Mouse (Mus musculus) adipocyte (in vitro differentiated cells): ENCODE results near the gene Ccdc82.
A peak's percentile ranks its signal among the peaks of the same experiment; 100 is the strongest.

Experiments used
- DNase-seq: peaks from one replicate; pipeline ENCODE4 v3.0.0-alpha.2; 2016; ENCODE audit warnings: low spot score

Gene Ccdc82

GRCm38 (mm10) chr9:13299190-13299589 is 52.4 kb downstream of the Ccdc82 start:
- DNase-seq = no peak

DNA sequence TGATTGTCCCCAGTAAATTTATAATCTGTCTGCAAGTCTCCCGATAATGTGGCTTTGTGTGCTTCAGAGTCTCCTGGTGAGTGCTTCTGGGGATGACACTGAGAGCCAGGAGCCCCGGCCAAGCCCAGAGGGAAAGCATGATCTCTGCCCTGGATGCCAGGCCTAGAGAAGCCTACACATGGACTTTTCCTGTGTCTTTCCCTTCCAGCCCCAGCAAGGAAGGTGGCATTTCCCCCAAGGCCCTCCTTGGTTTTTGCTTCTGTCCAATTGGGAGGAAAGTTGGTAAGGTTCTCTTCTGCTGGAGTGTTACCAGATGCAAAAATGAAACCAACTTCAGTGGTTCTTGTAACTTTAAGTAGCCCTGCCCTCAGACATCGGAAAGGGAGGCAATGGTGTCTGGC is 53.3 kb downstream of the Ccdc82 start:
- peak; percentile 75 for DNase-seq

DNA sequence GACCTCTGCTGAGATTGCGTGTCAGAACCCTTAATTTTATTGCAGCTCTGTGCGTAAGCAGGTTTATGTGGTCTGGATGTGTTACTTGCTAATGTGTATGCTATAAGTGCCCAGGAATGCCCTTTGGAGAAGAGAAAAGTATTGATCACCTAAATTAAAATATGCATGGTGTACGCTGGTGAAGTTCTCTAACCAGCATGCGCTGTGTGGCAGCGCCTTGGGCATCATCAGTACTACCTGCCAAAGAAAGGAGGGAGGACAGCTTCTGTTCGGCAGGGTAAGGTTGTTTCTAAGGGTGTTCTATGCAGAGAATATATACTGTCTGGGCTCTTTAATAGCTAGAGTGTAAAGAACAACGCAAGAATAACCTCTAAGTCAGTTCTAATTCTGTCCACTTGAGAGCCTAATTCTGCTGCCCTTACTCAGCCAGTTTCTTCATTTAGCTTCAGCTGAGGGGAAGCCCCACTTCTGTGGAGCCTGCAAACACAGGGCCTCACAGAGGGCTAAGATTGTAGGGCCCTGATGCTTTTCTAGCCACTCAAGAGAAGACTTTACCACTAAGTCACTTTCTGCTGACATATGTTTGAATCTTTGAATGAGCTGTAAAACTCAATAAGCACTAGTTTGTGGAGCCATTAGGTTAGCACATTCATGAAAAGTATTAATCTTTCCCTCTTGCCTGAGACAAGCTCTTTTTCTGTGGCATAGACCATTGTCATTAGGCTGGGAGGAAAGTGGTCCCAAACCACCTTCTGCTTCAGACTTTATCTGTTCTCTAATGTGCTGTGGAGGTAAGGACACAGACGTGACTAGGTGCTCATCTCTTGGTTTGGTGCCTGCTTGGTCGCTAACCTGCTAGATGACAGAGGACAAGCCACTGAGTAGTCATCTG is 54.4 kb downstream of the Ccdc82 start:
- no peak for DNase-seq

GRCm38 (mm10) chr9:13302183-13302825 is 55.5 kb downstream of the Ccdc82 start:
- no peak for DNase-seq

DNA sequence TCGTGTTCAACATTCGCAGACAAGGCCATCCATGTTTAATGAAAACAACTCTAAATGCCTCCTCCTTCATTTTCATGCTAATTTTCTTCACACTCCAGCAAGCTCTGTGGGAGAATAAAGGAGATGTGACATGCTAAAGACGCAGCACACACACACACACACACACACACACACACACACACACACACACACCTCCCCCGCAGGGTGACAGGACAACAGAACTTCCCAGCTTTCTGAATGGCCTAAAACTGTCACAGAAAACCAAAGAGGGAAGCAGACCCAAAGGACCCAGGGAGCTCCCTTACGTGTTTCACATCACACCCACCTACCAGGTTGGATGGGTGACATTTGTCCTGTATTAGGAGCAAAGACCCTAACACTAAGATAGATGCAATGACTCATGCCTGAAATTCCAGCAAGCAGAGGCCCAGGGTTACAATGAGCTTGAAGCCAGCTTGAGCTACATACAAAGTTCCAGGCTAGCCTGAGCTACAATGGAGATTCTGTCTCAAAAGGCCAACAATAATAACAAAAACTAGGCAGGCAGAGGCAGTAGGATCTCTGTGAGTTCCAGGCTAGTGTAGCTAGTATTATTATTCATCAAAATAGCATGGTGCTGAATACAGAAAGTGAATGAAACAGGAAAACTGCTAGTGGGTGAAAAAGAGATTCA is 56.5 kb downstream of the Ccdc82 start:
- no peak for DNase-seq

DNA sequence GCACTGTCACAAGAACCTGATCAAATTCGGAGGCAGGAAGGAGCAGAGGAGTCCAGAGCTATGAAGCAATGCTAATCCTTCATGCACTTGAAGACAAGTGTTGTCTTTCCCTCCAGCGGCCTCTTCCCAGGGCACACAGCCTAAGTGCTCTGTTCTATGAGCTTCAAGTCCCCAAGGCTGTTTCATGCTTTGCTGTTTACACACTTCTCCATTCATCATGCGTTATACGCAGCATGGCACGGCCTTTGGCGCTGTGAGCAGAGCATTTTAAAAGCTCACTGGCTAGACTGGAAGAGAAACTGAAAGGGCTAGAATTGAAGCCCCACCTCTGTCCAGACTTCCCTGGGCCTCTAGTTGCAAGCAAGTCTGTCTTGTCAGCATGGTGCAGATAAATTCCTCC is 57.2 kb downstream of the Ccdc82 start:
- peak; percentile 52 for DNase-seq

DNA sequence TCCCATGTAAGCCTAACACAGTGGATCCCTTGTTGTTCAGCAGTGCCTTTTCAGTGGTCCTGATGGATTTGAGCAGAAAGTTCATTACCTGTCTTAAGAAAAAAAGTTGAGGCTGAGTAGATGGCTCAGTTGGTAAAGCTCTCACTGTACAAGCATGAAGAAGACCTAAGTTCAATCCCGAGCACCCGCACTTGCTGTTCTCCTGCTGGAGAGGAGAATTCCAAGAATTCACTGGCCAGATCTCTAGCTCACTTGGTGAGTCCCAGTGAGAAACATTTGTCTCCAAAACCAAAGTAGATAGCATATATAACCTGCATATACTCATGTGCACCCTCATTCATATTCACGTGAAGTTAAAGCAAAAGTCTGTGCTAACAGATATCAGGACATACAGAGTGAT is 59.7 kb downstream of the Ccdc82 start:
- DNase-seq = no peak

DNA sequence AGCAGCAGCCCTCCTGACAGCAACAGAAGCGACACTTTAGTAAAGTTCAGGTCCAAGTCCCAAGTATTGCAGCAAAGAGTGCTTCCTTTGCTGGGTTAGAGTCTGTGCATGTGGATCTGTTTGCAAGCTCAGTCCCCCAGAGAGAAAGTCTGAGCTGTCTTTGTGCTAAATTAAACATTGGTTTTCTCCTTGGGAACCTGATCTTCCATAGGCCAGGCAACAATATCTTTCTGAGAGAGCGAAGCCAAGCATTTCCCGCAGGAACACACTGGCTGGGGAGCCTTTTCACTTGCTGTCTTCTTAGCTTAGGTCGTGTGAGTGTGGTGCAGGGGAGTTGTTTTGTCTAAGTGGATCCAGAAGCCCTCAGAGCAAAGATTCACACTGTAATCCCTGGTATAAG is 60.5 kb downstream of the Ccdc82 start:
- no peak for DNase-seq

- DNase-seq = no peak
These were observed 62.0 kb downstream of the Ccdc82 start for GRCm38 (mm10) chr9:13308718-13309117.

- no peak for DNase-seq
These were observed 63.1 kb downstream of the Ccdc82 start for GRCm38 (mm10) chr9:13309807-13310206.

- no peak for DNase-seq
These were observed 63.5 kb downstream of the Ccdc82 start for GRCm38 (mm10) chr9:13310236-13310635.

GRCm38 (mm10) chr9:13311094-13311493 is 64.3 kb downstream of the Ccdc82 start:
- no peak for DNase-seq

DNA sequence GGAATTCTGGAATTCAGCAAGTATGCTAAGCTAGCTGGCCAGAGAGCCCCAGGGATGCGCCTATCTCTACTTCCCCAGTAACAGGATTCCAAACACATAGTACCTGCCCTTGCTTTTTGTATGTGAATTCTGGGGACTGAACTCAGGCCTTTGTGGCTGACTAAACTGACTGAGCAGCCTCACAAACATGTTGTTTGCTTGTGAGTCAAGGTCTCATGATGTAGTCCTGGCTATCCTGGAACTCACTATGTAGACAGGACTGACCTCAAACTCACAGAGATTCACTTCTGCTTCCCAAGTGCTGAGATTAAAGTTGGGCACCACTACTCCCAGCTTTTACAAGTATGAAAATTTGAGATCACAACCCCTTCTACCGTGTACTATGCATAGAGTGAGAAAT is 67.2 kb downstream of the Ccdc82 start:
- no peak for DNase-seq

GRCm38 (mm10) chr9:13314577-13315004 is 67.8 kb downstream of the Ccdc82 start:
- no peak for DNase-seq

DNA sequence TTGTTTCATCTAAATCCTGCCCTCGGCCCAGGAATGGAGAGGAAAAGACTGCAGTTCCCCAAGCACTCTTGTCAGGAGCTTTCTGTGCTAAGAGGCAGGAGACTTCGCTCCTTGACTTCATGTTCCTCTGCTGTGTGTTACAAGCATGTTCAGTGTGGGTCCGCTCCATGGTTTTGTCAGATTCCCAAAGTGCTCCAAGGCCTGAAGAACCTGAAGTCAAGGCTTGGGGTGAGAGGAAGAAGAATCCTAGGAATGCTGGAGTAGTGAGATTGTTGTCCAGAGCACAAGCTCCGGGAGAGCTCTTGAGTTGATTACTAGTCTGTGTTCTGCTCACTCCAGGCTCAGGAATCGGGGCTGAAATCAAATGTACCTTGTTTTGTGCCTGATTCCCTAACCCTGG is 68.6 kb downstream of the Ccdc82 start:
- no peak for DNase-seq

- DNase-seq = no peak
These were observed 72.8 kb downstream of the Ccdc82 start for GRCm38 (mm10) chr9:13319566-13319965.

GRCm38 (mm10) chr9:13320800-13321364 is 74.1 kb downstream of the Ccdc82 start:
- DNase-seq = no peak

GRCm38 (mm10) chr9:13323074-13323473 is 76.3 kb downstream of the Ccdc82 start:
- no peak for DNase-seq

GRCm38 (mm10) chr9:13323612-13324011 is 76.9 kb downstream of the Ccdc82 start:
- no peak for DNase-seq
